Mouse (Mus musculus): ENCODE data around the gene Nudt16l1. TPM values are rescaled to one million over a fixed set of nuclear protein-coding genes. Genes with fewer than 3 reads are reported as not detected.

Nudt16l1 gene
- polyA plus RNA-seq, 1 experiment: 46.1 TPM

DNA sequence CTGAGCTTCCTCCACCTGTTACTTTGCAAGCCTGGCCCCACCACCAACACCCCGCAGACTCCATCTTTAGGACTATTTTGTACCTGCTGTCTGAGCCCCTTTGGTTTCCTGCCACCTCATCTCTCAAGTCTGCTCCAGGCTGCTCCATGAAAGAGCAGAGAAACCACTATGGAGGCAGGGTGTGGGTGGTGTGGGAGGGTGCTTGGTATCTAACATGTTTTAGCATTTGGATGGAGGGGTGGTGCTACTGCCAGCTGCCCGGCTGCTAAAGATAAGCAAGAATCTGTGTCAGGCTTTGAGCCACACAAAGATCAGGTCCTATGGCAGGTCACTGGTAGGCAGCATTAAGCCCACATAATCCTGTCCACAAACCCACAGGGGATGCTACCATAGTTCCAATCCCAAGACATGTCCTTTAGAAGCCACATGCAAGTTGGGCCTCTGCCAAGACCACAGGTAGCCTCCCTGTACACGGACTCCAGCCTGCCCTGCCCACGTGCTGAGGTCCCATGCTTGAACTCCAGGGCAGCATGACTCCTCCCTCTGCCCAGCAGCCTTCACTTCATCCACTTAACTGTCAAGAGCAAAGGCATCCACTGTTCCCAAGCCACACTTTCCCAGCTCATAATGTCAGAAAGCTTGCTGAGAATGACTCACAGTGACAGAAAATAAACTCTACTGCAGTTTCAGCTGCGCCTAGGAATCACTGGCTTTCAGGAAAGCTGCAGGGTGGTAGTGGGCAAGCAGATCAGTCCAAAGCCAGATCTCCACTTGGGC, 39.9 kb downstream of the Nudt16l1 start:
- H3K4me2 ChIP-seq (ENCODE audit: low read depth): peak overlapping the region; percentile 36
- no peak for TF ChIP-seq POLR2AphosphoS2 (IDR thresholded peaks at IDR 0.05; ENCODE audit: insufficient read length, low read depth)
- TF ChIP-seq USF1 (IDR thresholded peaks at IDR 0.05; ENCODE audit: low read depth): no peak
- no peak for TF ChIP-seq REST (IDR thresholded peaks at IDR 0.05; ENCODE audit: insufficient read depth, insufficient read length)
- TF ChIP-seq MYOG (IDR thresholded peaks at IDR 0.05; ENCODE audit: control insufficient read depth in 1 of 3, insufficient read depth in 1 of 3, insufficient read length in 2 of 3, low read depth in 2 of 3): peak in 1 of 3 experiments; percentile 4
- no peak for TF ChIP-seq SRF (IDR thresholded peaks at IDR 0.05; ENCODE audit: control insufficient read depth, insufficient read length, low read depth)
- TF ChIP-seq TCF3 (IDR thresholded peaks at IDR 0.05; ENCODE audit: insufficient read length, low read depth): no peak
- no peak for TF ChIP-seq POLR2A (IDR thresholded peaks at IDR 0.05; ENCODE audit: insufficient read length, low read depth)
- peak in 2 of 3 experiments; percentile 14 to 54 for TF ChIP-seq MYOD1 (IDR thresholded peaks at IDR 0.05; ENCODE audit: control insufficient read depth in 1 of 3, insufficient read length in 2 of 3, low read depth in 2 of 3)
- TF ChIP-seq E2F4 (IDR thresholded peaks at IDR 0.05; ENCODE audit: insufficient read depth): no peak
- TF ChIP-seq CEBPB (IDR thresholded peaks at IDR 0.05; ENCODE audit: insufficient read depth, poor library complexity, severe bottlenecking): no peak
- no peak for TF ChIP-seq TCF12 (IDR thresholded peaks at IDR 0.05; ENCODE audit: insufficient read depth, poor library complexity, severe bottlenecking)

DNA sequence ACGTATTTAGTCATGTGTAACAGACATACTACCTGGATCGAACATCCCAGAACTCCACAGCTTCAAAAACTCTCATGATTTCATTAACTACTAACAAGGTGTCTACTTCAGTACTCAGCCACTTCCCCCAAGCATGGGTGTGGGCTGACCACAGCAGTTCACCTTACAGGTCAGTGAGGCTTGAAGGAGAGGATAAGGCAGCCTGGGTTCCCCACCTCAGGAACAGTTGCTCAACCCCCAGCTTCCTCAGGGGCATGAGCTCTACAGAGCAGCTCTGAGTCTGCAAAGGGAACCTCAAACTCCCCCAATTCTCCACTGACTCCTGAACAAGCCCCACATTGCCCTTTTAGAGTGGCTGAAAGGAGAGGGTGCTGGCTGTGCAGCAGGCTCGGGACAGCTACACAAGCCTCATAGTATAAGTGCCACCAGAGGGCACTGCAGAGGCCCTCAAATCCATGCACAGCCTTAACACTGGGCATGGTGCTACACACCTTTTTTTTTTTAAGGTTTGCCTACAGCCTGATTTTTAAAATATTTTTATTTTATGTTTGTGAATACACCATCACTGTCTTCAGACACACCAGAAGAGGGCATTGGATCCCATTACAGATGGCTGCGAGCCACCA, 41.3 kb downstream of the Nudt16l1 start:
- Histone ChIP-seq H3K79me2 (ENCODE audit: control insufficient read depth, insufficient read depth) (no peaks in the 10 kb centered on the region), H3K4me3 (no peak overlapping the region), H3K4me2 (ENCODE audit: low read depth) (no peak overlapping the region), H3ac (ENCODE audit: control insufficient read depth, insufficient read length) (no peak overlapping the region), H3K36me3 (ENCODE audit: control insufficient read depth, insufficient read depth) (no peaks in the 10 kb centered on the region), H3K27me3 (ENCODE audit: control insufficient read depth, insufficient read depth, insufficient read length) (peaks cover 12% of the 10 kb centered on the region)
- TF ChIP-seq SRF (IDR thresholded peaks at IDR 0.05; ENCODE audit: control insufficient read depth, insufficient read length, low read depth) (no peak), USF1 (IDR thresholded peaks at IDR 0.05; ENCODE audit: low read depth) (no peak), POLR2AphosphoS2 (IDR thresholded peaks at IDR 0.05; ENCODE audit: insufficient read length, low read depth) (no peak), REST (IDR thresholded peaks at IDR 0.05; ENCODE audit: insufficient read depth, insufficient read length) (no peak), MYOG (IDR thresholded peaks at IDR 0.05; ENCODE audit: control insufficient read depth in 1 of 3, insufficient read depth in 1 of 3, insufficient read length in 2 of 3, low read depth in 2 of 3) (no peak), TCF12 (IDR thresholded peaks at IDR 0.05; ENCODE audit: insufficient read depth, poor library complexity, severe bottlenecking) (no peak), CEBPB (IDR thresholded peaks at IDR 0.05; ENCODE audit: insufficient read depth, poor library complexity, severe bottlenecking) (no peak), MYOD1 (IDR thresholded peaks at IDR 0.05; ENCODE audit: control insufficient read depth in 1 of 3, insufficient read length in 2 of 3, low read depth in 2 of 3) (no peak), POLR2A (IDR thresholded peaks at IDR 0.05; ENCODE audit: insufficient read length, low read depth) (no peak), E2F4 (IDR thresholded peaks at IDR 0.05; ENCODE audit: insufficient read depth) (no peak), MAX (IDR thresholded peaks at IDR 0.05; ENCODE audit: low read depth) (no peak), TCF3 (IDR thresholded peaks at IDR 0.05; ENCODE audit: insufficient read length, low read depth) (no peak)

More for the DNA sequence above, 39.9 kb downstream of the Nudt16l1 start:
- H3K4me3 ChIP-seq: no peak overlapping the region
- H3K27me3 ChIP-seq (ENCODE audit: control insufficient read depth, insufficient read depth, insufficient read length): peaks cover 16% of the 10 kb centered on the region
- no peaks in the 10 kb centered on the region for H3K36me3 ChIP-seq (ENCODE audit: control insufficient read depth, insufficient read depth)
- H3K79me2 ChIP-seq (ENCODE audit: control insufficient read depth, insufficient read depth): no peaks in the 10 kb centered on the region
- H3ac ChIP-seq (ENCODE audit: control insufficient read depth, insufficient read length): no peak overlapping the region

DNA sequence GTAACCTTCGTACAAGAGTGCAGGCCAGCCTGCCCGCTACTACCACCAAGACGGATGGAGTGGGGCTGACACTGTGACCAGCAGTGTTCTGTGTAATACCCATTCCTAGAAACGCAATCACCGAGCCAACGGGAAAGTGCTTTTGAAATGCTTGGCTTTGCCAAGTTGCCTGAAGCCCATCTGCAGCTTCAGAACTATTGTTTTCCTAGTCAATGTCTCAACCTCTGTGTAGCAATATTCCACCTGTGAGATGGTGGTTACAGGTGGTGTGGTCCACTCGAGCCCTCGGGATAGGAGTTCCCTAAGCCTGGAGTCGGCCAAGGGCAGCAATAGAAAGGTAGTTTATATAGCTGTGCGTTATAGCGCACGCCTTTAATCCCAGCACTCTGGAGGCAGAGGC, 46.2 kb downstream of the Nudt16l1 start:
- TF ChIP-seq TCF3 (IDR thresholded peaks at IDR 0.05; ENCODE audit: insufficient read length, low read depth) (no peak), POLR2A (IDR thresholded peaks at IDR 0.05; ENCODE audit: insufficient read length, low read depth) (no peak), SRF (IDR thresholded peaks at IDR 0.05; ENCODE audit: control insufficient read depth, insufficient read length, low read depth) (no peak), MYOG (IDR thresholded peaks at IDR 0.05; ENCODE audit: control insufficient read depth in 1 of 3, insufficient read depth in 1 of 3, insufficient read length in 2 of 3, low read depth in 2 of 3) (no peak), REST (IDR thresholded peaks at IDR 0.05; ENCODE audit: insufficient read depth, insufficient read length) (no peak), MYOD1 (IDR thresholded peaks at IDR 0.05; ENCODE audit: control insufficient read depth in 1 of 3, insufficient read length in 2 of 3, low read depth in 2 of 3) (no peak), E2F4 (IDR thresholded peaks at IDR 0.05; ENCODE audit: insufficient read depth) (no peak), USF1 (IDR thresholded peaks at IDR 0.05; ENCODE audit: low read depth) (no peak), CEBPB (IDR thresholded peaks at IDR 0.05; ENCODE audit: insufficient read depth, poor library complexity, severe bottlenecking) (no peak), TCF12 (IDR thresholded peaks at IDR 0.05; ENCODE audit: insufficient read depth, poor library complexity, severe bottlenecking) (no peak), POLR2AphosphoS2 (IDR thresholded peaks at IDR 0.05; ENCODE audit: insufficient read length, low read depth) (no peak), MAX (IDR thresholded peaks at IDR 0.05; ENCODE audit: low read depth) (no peak)
- no peak overlapping the region for H3ac ChIP-seq (ENCODE audit: control insufficient read depth, insufficient read length)
- H3K36me3 ChIP-seq (ENCODE audit: control insufficient read depth, insufficient read depth): no peaks in the 10 kb centered on the region
- no peaks in the 10 kb centered on the region for H3K79me2 ChIP-seq (ENCODE audit: control insufficient read depth, insufficient read depth)
- H3K4me2 ChIP-seq (ENCODE audit: low read depth): no peak overlapping the region
- no peak overlapping the region for H3K4me3 ChIP-seq
- peaks cover 4% of the 10 kb centered on the region for H3K27me3 ChIP-seq (ENCODE audit: control insufficient read depth, insufficient read depth, insufficient read length)

Other genes starting within 250 kb of the Nudt16l1 start
- gene Nmral1, start 219.4 kb upstream of the Nudt16l1 start, polyA plus RNA-seq (2012; fragmentation: generic; extraction: Trizol): 13.3 TPM
- 46.7 TPM for gene Hmox2, start 212.4 kb upstream of the Nudt16l1 start, polyA plus RNA-seq (2012; fragmentation: generic; extraction: Trizol)
- 44.9 TPM for gene Cdip1, start 148.5 kb upstream of the Nudt16l1 start, polyA plus RNA-seq (2012; fragmentation: generic; extraction: Trizol)
- gene 4930562C15Rik, start 103.3 kb upstream of the Nudt16l1 start, polyA plus RNA-seq (2012; fragmentation: generic; extraction: Trizol): 0.08 TPM
- gene Ubald1, start 58.4 kb upstream of the Nudt16l1 start, polyA plus RNA-seq (2012; fragmentation: generic; extraction: Trizol): 79.5 TPM
- 59.3 TPM for gene Mgrn1, start 52.5 kb upstream of the Nudt16l1 start, polyA plus RNA-seq (2012; fragmentation: generic; extraction: Trizol)
- 25.2 TPM for gene Anks3, start 25.4 kb downstream of the Nudt16l1 start, polyA plus RNA-seq (2012; fragmentation: generic; extraction: Trizol)
- gene Sept12, start 59.1 kb downstream of the Nudt16l1 start, polyA plus RNA-seq (2012; fragmentation: generic; extraction: Trizol): 0.04 TPM
- gene Smim22, start 68.5 kb downstream of the Nudt16l1 start, polyA plus RNA-seq (2012; fragmentation: generic; extraction: Trizol): 8.5 TPM
- 50.5 TPM for gene Rogdi, start 74.8 kb downstream of the Nudt16l1 start, polyA plus RNA-seq (2012; fragmentation: generic; extraction: Trizol)
- 37.0 TPM for gene Glyr1, start 111.1 kb downstream of the Nudt16l1 start, polyA plus RNA-seq (2012; fragmentation: generic; extraction: Trizol)
- 12.9 TPM for gene Ubn1, start 111.3 kb downstream of the Nudt16l1 start, polyA plus RNA-seq (2012; fragmentation: generic; extraction: Trizol)
- 0.02 TPM for gene Ppl, start 193.7 kb downstream of the Nudt16l1 start, polyA plus RNA-seq (2012; fragmentation: generic; extraction: Trizol)
- 0.05 TPM for gene Sec14l5, start 208.3 kb downstream of the Nudt16l1 start, polyA plus RNA-seq (2012; fragmentation: generic; extraction: Trizol)

Measured in myocyte (in vitro differentiated cells).